Mouse (Mus musculus) frontal cortex, postnatal 10 days (tissue): ENCODE measurements around the gene Abcb1a.

Experiments
- DNase-seq, 2 experiments: peaks; one replicate each; pipeline ENCODE4 v3.0.0; 2022; ENCODE audit warnings: low spot score in 2 of 2, mixed read lengths in 1 of 2

The Abcb1a gene

DNA sequence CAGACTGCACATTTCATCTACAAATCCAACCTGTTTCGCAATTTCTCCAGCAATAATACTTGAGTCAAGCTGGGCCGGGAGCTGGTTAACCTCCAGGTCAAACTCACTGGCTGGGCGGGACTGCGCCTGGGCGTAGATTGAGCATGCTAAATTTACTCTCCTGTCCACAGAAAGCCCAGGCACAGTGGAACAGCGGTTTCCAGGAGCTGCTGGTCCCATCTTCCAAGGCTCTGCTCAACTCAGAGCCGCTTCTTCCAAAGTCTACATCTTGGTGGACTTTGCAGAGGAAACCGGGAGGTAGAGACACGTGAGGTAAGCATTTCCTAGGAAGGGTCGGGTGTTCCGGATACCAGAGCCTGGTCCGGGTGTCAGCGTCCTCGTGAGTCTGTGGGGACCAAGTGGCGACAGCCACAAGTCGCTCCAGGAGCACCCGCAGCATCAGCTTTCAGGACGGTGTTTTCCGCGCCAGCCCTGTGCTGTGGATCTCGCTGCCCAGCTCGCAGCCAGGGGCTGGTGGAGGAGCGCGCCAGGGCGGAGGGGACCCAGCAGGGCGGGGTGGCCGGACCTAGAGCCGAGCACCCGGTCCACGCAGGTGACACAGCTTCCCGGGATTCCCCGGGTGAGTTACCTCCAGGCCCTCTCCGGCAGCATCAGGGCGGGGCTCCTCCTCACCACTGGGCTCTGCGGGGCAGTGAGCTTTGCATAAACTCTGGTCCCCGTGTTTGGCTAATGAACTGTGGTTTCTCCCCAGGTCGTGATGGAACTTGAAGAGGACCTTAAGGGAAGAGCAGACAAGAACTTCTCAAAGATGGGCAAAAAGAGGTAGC is at the start of gene Abcb1a:
Abcb1a (plus strand) TSS at position 167 of the 827 bp plus-strand sequence.
- DNase-seq, result peak in 1 of 2 experiments; percentile 10

DNA sequence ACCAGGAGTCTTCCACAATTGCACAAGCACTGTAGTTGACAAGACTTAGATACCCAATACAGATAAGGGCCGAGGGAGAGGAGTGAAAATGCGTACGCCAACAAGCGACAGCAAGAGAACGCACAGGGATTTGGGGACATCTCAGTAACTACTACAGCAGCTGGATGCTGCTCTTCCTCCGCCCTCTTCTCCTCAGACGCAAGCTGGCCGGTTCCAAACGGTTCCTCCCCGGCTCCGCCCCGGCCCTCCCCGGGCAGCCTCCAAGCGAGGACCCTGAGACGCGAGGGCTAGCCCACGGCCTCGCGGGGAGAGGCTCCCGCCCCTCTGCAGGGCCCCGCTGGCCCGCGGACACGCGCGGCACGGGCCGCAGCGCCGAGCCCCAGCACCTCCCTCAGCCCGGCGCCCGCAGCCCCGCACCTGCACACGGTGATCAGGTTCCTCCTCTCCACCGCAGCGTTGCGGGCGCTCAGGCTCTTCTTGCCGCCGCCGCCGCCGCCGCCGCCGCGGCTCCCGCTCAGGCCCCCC is 37.7 kb upstream of the Abcb1a start:
- DNase-seq, result peak; percentile 52 to 63

DNA sequence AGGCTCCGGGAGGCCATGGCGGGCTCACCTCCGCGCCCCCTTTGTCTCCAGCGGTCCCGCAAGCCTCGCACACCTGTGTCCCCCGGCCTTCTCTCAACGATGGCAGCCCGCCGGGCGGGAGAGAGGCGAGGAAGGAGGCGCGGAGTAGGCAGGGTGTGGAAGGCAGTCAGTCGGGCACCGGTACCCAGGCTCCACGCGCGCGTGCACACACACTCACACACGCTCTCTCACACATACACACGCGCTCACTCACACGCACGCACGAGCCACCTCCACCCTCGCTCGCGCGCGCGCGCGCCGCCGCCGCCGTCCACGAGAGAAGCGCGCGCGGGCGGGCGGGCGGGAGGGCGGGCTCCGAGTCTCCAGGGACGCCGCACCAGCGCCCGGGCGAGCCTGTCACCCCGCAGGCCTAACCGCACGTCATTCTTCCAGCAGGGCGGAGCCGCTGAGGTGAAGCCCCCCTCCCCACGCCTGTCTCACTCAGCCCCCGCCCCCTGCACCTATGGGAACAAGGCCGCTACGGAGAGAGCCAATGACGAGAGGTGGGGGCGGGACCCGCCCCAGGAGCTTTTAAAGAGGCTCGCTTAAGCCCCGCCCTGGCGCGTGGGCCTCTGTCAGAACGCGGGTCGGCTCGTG is 37.2 kb upstream of the Abcb1a start, which contains the start of gene Rundc3b:
Rundc3b (minus strand) TSS at position 357 of the 636 bp plus-strand sequence.
- DNase-seq, result peak; percentile 91 to 93

DNA sequence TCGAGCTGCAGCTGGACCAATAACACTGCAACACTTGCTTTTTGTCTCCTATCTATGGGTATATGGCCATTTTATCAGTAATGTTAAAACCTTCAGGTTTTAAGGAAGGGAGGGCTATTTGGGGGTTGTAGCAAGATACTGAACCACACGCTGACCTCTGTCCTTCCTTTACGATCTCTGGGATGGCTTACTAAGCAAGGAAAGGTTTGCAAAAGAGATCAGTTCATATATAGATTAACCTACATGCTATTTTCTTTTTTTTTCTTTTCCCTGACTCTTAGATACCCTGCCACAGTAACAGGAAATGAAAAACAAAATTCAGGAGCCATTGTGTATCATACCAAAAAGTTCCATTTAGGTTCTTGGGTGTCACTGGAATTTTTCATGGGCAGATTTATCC is 27.0 kb upstream of the Abcb1a start:
- no peak for DNase-seq

DNA sequence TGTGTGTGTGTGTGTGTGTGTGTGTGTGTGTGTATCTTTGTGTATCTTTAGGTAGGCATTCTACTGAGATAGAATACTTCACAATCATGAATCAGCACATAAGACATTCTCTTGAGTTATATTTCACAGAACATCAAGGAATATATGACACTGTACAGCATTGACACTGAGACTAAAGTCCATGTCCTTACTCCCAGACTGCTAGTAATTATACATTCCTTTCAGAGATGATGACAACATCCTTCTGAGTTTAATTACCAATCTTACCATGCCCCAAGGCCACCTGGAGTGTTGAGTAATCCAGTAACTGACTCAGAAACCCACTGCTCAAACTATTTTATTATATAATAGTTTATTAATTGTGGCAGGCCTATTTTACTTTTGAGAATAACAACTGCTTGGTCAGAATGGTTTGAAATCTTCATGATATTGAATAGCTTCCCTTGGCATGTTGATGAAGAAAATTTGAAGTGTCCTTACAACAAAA is 25.3 kb upstream of the Abcb1a start:
- no peak for DNase-seq

DNA sequence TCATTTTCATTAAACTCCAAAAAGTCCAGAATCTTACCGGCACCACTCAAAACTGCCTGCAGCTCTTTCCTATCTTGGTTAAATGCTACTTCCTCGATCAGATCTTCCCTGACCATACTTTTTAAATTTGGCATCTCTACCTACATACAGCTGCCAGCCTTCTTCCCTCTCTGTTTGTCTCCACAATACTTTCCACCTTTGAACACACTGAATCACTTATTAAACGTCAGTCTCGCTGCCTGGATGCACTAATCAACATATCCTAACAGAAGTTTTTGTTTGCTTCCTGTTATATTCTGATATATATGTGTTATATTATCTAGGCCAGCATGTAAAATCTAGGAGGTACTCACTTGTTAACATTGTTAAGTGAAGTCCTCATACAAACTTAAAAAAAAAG is 11.6 kb upstream of the Abcb1a start:
- DNase-seq, result no peak

DNA sequence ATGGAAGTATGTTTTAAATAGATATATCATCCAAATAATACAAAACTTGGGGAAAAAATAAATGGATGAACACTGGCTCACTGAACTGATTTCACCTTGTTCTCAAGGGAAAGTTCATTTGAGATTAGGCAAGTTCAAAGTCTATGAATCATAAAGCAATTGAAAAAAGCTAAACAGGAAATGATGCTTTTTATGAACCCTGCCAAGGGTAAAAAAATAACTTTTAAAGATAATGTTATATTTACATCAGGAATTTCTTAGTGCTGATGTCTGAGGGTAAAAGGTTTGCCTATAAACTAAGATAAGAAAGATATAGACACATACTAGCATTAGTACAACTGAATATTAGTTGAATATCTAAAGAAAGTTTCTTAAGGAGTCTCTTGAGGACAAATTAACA is 11.1 kb upstream of the Abcb1a start:
- no peak for DNase-seq

DNA sequence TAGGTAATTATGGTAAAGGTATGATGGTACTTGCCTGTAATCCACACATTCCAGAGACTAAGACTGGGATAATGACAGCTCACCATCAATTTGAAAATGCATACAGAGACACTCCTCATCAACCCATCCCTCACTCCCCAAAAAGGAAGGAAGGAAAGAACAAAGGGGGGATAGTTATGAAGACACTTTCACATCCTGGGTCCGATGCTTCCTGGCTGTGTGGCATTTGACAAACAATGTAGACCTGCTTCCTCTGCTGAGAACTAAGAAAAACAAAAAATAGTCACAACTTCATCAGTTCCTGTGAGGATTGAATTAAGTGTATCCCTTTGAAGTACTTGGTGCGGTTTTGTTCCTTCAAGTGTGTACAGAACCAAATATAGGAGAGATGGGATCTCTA is 7.8 kb upstream of the Abcb1a start:
- DNase-seq, result no peak

DNA sequence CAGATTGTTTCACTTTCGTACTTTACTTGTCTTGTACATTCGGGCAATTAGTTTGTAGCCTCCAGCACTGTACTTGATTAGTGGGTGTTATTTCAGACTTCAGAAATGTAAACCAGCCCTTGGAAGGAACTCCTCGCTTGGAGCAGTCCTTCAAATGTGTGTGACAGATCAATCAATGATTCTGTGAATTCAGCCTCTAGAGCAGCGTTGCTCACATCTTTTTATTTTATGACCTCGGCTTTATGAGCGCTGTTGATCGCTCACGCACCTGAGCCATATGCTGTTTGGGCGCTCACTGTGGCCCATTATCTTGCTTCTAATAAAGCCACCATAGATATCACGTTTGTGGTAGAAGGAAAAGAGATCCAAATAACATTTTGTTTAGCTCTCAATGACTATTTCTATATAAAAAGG is 868 bp downstream of the Abcb1a start:
- DNase-seq, result no peak

DNA sequence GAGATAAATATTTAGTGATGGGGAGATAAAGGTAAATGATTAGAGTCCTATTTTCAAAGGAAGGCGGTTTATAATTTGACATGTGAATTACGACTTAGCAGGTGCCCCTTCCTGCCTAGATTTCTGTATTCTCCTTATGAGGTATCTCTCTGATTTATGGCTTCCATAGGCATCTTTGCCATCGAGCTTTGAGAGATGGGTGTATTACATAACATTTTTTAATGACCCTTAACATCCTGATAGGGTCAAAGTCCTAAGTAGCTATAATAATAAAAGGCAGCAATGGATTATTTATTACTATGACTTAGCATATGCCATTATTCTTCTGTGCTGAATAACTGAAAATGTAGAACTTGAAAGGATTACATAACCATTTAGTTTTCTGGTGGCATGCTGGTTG is 4.8 kb downstream of the Abcb1a start:
- DNase-seq, result no peak

DNA sequence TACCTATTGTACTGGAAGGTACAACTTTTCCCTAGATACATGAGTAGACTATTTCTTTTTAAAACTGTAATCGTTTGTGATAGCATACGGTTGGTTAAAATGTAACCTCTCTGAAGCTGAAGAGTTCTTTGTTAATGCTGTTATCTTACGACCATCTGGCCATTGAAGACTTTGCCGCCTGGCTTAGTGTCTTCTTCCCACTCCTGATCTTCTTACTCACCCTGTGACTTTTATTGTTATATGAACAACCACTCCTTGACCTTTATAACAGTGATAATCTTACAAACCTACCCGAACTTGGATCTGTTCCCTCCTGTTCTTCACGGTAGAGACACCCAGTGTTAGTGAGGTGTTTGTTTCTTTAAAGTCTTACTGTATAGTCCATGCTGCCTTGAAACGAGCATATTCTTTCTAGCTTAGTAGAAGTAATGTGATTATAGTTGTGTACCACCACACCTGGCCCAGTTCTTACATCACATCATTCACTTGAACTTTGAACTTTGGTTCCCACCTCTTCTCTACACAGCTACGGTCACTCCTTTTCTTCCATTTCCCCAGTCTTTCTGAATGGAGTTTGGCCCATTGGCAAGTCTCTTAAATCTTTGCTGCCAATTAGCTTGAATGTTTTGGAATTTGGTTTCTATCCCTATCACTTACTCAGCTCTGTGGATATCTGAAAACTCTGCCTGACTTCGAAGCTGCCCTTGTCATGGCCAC is 8.0 kb downstream of the Abcb1a start:
- no peak for DNase-seq

DNA sequence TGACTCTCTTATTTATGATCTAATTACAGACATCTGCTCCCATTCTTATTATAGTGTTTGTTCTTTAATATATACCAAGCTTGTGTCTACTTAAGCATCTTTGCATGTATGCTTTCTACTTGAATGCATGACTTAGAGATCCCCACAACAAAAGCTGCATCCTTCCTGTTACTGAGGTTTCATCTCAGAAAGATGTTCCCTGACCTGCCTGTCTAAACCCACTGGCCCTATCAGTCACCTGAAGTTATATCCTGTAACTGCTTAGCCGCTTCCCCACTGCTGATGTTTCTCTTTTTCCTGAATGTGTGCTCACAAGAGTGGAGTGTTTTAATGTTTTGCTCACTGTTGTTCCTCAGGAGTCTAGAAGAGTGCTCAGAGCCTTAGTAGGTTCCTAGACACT is 9.7 kb downstream of the Abcb1a start:
- no peak for DNase-seq

DNA sequence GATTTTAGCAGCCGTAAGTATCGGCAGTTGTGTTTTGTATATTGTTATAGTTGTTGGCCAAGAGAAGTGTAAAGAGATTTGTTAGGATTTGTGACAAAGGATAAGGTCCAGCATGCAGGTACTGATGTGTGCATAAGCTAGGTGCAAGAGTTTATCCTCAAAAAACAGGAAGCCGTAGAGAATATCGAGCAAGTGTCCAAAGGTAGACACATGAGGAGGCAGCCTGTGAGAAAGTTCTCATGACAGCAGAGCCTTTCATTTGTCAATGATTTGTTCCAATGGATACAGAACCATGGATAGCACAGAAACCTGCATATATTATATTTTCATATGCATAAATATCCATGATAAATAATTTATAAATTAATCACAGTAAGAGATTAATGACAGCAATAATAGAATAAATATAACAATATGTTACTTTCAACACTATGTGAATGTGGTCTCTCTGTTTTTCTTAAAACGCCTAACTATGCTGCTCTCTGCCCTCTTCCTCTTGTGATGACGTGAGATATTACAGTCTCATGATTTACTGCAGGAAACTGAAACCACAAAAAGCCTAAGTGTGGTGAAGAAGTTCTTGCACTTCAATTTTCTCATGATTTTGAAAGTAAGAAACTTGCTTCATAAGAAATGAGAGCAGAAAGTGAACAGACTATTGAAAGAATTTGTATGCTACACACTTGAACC is 15.5 kb downstream of the Abcb1a start:
- DNase-seq, result no peak

DNA sequence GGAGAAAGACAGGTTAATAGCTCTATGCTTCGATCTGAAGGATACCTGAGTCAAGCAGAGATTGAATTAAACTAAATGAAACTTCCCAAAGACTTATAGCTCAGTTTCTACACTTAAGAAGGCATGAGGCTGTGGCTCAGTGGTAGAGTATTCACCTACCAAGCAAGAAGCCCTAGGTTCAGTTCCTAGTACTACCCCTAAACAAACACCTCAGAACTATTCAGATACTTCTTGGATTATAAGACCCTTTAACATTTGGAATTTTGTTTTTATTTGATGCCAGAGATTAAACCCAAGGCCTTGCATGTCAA is 16.0 kb downstream of the Abcb1a start:
- DNase-seq, result no peak

DNA sequence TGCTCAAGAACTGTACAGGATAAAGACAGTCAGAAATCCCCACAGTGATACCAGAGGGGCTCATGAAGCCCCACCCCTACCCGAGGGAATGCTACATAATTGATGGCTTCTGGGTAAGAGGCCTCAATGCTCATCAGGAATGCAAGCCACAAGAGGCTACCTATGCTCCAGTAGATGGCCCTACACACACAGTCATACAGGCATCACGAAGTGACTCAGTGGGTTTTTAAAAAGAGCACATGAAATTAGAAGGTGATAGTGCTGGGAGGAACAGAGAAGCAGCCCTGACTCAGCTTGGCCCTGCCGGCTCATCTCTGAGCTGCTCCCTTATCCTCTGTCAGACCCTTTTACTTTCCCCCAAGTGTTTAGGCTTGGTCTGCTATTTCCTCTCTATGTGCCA is 21.3 kb downstream of the Abcb1a start:
- DNase-seq, result no peak

DNA sequence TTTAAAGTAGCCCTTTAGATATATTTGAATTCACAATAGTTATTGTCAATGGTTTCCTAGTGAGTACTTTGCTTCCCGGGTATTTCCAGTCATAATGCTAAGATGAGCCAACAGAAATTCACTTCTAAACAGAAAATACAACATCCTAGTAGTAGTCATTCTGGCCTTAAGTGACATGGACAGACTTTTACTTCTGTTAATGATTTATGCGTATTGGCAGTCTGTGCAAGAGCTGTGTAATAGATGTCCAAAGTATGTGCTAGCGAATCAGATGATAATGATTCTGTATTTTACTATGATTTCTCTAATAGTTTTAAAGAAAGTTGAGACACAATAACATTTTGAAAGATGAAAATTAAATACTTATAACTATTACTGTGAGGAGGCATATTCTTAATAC is 23.8 kb downstream of the Abcb1a start:
- no peak for DNase-seq

DNA sequence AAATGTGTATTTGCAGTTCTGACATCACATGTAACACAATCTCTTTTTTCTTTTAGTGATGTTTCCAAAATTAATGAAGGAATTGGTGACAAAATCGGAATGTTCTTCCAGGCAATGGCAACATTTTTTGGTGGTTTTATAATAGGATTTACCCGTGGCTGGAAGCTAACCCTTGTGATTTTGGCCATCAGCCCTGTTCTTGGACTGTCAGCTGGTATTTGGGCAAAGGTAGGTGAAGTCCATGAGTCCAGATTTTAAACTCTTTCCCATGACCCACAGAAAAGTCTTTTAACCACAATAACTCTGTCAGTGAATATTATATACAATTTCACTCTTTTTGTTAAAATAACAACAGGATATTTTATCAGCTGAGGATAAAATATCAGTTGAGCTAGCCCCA is 26.2 kb downstream of the Abcb1a start:
- no peak for DNase-seq

DNA sequence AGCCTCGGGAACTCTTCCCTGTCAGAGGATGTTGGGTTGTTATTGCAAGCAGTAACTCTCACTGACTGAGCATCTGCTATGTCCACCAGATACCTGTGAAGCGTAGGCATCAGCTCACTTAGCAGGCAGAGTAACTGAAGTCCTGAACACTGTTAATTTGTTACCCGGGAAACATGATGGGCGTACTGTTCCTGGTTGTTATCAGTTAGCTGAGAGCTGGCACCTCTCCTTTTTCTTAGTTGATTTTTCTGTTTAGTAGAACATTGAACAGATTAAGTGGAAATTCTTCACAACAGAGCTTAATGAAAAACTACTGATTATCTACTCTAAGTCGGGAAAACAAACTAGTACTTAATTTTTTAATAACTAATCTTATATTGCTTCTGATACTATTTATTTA is 27.7 kb downstream of the Abcb1a start:
- no peak for DNase-seq

DNA sequence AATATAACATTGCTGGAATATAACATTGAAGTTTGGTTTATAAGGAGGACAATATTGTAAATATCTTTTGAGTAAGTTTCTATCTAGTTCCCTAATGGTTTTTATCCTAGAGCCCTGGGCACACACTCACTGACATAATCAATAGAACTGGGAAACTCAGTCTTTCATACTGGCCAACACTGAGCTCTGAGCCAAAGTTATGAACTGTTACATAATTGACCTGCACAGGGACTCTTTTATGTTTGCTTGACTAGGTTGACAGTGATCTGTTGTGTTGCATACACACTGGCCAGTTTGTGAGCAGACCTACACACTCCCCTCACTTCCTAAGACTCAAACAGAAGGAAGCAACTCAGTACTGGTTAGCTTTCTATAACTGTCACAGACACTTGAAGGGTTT is 56.2 kb downstream of the Abcb1a start:
- no peak for DNase-seq

DNA sequence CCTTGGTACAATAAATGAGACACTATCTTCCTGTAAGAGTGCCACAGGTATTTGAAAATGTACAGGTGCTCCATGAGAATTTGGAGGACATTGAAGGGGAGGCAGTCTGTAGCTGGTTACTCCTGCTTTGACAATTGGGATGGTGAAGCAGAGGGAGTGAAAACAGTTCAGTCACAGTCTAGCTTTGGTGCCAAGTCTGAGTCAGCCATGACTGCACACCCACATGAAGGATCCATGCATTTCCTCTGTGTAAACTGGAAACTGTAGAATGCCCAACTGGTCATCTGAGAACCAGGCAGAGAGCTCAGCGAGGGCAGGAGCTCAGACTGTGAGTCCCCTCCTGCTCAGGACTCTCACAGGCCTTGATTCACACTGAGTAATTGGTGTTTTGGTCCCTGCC is 59.7 kb downstream of the Abcb1a start:
- no peak for DNase-seq

DNA sequence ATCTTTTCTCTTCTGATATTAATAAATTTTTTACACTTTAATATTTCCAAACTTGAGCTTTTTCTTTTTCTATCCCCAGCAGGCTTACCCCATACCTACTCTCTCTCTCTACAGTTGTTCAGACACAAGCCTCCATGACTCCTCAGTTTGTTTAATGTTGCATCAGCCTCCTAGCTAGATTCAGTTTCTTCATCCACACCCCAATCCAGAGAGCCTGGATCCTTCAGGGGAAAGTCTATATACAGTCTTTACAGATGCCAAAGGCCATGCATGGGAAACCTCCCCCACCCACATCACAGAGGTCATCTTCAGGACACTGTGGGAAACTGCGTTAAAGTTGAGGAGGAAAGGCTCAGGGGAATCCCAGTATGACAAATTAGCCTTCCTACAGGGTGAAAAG is 62.3 kb downstream of the Abcb1a start:
- no peak for DNase-seq

DNA sequence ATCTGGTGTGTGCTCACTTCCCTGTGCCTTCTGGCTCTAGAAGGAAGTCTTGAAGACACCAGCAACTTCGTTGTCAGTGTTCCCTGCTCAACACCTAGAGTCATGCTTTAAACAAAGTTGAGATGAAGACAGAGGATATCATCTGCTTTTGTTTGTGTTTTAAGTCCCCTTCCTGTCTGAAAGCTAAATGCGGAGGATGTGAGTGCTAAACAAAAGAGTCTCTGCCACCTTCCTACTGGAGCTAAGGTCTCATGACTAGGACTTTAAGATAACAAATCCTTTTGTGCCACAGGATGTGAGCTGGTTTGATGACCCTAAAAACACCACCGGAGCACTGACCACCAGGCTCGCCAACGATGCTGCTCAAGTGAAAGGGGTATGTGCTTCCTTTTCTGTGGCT is 63.0 kb downstream of the Abcb1a start:
- DNase-seq, result no peak
